Mouse (Mus musculus) urinary bladder, postnatal 14 days (tissue): ENCODE data around the gene Lamp1.

Experiments
- DNase-seq: peaks from one replicate; pipeline ENCODE4 v3.0.0; 2021; ENCODE audit warnings: low spot score

Gene Lamp1

GRCm38 (mm10) chr8:13158718-13159376, at the start of gene Lamp1:
Gene Lamp1 (plus strand): TSS chr8:13159161.
- peak; percentile 100 for DNase-seq

GRCm38 (mm10) chr8:13109416-13109960, 49.5 kb upstream of the Lamp1 start:
- no peak for DNase-seq

DNA sequence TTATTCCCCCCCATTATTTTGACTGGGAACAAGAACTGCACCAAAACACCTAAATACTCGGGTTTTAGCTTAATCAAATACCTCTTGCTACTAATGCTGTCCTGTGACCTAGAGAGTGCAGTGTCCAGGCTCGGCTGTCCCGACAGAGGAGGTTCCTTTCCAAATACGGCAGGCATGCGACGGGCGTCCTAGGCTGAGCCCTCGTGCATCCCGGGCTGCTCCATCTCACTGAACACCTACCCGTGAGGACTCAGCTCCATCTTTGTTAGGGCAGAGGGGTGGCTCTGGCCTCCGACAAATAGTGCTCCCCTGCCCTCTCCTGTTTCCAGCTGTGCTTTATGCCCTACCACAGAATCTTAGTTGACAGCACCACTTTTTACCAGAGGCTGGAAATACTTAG, 47.0 kb upstream of the Lamp1 start:
- no peak for DNase-seq

- DNase-seq, result no peak
These were observed 45.7 kb upstream of the Lamp1 start for GRCm38 (mm10) chr8:13113232-13113631.

- DNase-seq, result no peak
These were observed 41.9 kb upstream of the Lamp1 start for GRCm38 (mm10) chr8:13117096-13117495.

DNA sequence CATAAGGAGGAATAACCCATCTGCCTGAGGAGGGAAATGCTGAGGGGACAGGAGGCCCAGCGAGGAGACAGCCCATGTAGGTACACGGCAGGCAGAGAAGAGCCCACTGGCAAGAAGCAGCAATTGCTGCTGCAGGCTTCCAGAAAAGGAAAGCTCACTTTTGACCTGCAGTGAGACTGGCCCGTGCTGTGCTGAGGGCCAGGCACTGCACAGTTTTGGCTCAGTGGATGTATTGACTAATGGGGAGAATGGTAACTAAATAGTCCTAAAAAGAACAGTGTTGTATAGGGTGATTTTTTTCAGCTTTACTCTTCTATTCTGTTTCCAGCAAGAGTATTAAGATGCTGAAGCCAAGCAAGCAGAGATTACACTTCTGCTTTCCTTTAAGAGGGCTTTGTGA, 40.4 kb upstream of the Lamp1 start:
- DNase-seq, result no peak

GRCm38 (mm10) chr8:13120882-13121665, 37.9 kb upstream of the Lamp1 start:
- DNase-seq, result no peak

GRCm38 (mm10) chr8:13122887-13123421, 36.0 kb upstream of the Lamp1 start:
- no peak for DNase-seq

GRCm38 (mm10) chr8:13124897-13125296, 34.1 kb upstream of the Lamp1 start:
- no peak for DNase-seq

- DNase-seq, result peak; percentile 58
These were observed 26.7 kb upstream of the Lamp1 start for GRCm38 (mm10) chr8:13132220-13132619.

GRCm38 (mm10) chr8:13139641-13140182, 19.2 kb upstream of the Lamp1 start:
- no peak for DNase-seq

DNA sequence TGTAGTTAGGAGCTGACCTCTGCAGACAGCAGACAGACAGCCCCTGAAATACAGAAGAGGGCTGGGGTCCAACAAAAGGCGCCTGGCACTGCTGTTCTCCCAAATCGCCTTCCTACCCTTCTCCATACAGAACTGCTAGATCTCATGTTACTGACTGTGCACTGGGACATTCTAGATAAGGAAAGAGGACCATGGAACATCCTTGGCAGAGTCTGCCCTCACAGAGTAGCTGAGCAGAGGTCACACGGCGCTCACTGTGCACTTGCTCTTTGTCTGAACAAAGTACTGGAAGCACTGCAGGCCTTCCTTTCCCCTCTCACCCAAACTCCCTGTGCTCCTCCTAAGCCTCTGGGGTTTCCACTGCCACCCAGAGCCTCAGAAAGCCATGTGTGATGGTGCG, 17.3 kb upstream of the Lamp1 start:
- DNase-seq, result no peak

- DNase-seq, result no peak
These were observed 10.5 kb upstream of the Lamp1 start for GRCm38 (mm10) chr8:13148476-13148875.

DNA sequence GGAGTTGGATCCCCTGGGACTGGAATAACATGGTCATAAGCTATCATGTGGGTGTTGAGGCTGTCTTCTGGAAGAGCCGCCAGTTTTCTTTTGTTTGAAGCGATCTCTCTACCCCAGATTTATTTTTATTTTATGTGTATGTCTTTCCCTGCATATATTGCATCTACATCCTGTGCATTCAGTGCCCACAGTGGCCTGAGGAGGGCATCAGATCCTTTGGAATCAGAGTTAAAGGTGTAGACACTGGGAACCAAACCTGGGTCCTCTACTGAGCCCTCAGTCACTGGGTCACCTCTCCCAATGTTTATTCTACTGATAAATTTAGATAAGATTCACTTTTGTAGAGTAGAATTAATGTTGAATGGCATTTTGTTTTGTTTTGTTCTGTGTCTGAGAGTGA, 9.7 kb upstream of the Lamp1 start:
- DNase-seq, result no peak

GRCm38 (mm10) chr8:13149866-13150265, 9.1 kb upstream of the Lamp1 start:
- no peak for DNase-seq

DNA sequence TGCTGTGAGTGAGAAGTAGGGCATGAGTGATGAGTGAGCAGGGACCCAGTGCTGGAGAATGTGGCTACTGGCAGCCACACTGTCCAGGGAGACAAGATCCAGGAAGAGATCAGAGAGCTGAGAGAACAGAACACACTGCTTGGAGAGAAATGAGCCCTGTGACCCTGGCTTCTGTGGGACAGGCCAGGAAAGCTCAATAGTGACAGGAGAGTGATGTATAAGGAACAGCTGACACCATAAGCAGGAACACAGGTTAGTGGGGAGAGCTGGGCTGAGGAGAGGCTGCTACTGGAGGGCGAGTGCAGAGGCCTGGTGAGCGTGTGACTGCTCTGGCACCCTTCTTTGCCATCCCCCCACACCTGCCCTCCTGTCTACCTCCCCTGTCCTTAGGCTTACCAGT, 8.0 kb upstream of the Lamp1 start:
- no peak for DNase-seq

DNA sequence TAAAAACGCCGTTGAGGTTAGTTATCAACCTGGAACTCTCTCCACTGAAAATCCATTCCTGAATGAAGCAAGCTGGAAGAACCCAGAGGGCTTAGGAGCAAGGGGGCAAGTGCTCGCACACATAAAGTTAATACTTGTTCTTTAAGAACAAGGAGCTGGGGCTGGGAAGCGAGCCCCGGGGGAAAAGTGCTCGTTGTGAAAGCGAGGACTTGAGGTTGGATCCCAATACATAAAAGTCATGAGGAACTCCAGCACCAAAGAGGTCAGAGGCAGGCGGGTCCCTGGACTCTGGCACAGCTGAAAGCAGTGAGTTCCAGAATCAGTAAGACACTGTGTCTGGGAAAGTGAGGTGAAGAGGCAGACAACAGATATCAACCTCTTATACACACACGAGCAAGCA, 4.9 kb upstream of the Lamp1 start:
- DNase-seq, result no peak

DNA sequence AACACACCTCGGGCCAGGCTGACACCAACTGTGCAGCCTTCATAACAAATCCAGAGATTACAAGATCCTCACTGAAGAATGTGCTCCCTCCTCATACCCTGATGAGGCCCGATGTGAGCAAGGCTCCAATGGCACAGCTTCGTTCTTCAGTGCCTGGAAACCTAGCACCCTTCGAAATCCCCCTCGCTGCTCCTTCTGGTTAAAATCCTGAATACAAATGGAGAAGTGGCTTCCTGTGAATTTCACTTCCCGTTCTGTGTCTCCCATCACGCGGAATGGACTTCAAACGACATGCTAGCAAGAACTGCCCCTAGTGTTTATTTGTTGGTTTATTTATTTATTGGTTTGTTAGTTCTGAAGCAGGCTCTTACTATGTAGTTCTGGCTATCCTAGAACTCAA, 3.6 kb upstream of the Lamp1 start:
- no peak for DNase-seq

- no peak for DNase-seq
These were observed 2.4 kb upstream of the Lamp1 start for GRCm38 (mm10) chr8:13156327-13157097.

DNA sequence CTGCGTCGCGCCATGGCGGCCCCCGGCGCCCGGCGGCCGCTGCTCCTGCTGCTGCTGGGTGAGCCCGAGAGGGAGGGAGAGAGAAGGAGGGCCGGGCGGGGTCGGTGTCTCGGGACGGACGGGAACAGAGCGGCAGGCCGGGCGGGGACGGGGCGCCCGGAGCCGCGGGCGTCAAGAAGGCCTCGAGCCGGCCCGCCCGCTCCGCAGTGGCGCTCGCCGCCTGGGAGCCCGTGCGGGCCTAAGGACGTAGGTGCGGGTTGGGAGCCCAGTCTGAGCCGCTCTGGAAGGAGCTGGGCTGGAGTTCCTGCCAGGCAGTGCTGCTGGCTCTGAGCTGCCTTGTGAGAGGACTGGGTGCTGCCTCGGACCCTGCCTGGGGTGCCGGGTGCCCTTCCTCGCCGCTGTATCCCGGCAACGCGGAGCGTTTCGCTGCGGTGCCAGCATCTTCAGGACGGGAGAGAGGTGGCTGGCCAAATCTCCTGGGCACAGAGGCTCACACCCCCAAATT, 468 bp downstream of the Lamp1 start:
- no peak for DNase-seq

- DNase-seq, result no peak
These were observed 1.7 kb downstream of the Lamp1 start for GRCm38 (mm10) chr8:13160691-13161090.

GRCm38 (mm10) chr8:13162098-13162497, 3.1 kb downstream of the Lamp1 start:
- no peak for DNase-seq
